Mouse (Mus musculus) megakaryocyte, embryonic 14.5 days (primary cell): ENCODE measurements at regions not wholly inside any gene's neighbourhood (a gene's known extent, or its start where the extent isn't known, plus 50 kb on each side); places are given as distances from the start of the nearest gene placed in this dataset.

ENCODE experiments used
- H3K27me3 ChIP-seq: replicated peaks from 2 replicates; pipeline ENCODE3; 2012; ENCODE audit warnings: inconsistent platforms
- H3K36me3 ChIP-seq: replicated peaks from 2 replicates; pipeline ENCODE3; 2012; ENCODE audit warnings: low read length, inconsistent platforms, mixed read lengths
- H3K4me1 ChIP-seq: 2 replicates; pipeline ENCODE4 v1.6.1; 2012; ENCODE audit warnings: inconsistent platforms
- H3K4me3 ChIP-seq: replicated peaks from 2 replicates; pipeline ENCODE3; 2012; ENCODE audit warnings: moderate library complexity, mild to moderate bottlenecking, inconsistent platforms
- H3K9me3 ChIP-seq: 2 replicates; pipeline ENCODE4 v1.6.1; 2012; ENCODE audit warnings: inconsistent platforms
- FLI1 ChIP-seq: IDR thresholded peaks from 2 replicates; pipeline ENCODE4 v1.6.1; 2012; ENCODE audit warnings: low read length, inconsistent platforms, mixed read lengths
- GATA1 ChIP-seq: IDR thresholded peaks from 3 replicates; pipeline ENCODE4 v1.6.1; 2012; ENCODE audit warnings: mixed read lengths, low read length, inconsistent platforms, borderline replicate concordance

- no peaks in the 10 kb centered on the region for H3K36me3 ChIP-seq
- 0 out of 2 replicates have a peak, but pooled peaks cover 6% of the 10 kb centered on the region for H3K9me3 ChIP-seq
- TF ChIP-seq GATA1 (no peak), FLI1 (no peak)
- H3K27me3 ChIP-seq = no peaks in the 10 kb centered on the region
- no peak overlapping the region for H3K4me3 ChIP-seq
- no peaks in the 10 kb centered on the region for H3K4me1 ChIP-seq
Observed at GRCm38 (mm10) chr8:113916649-113917048, 68.1 kb upstream of the Adamts18 start.

- Histone ChIP-seq H3K9me3 (0 out of 2 replicates have a peak, but pooled peaks cover 6% of the 10 kb centered on the region), H3K27me3 (no peaks in the 10 kb centered on the region), H3K4me3 (no peak overlapping the region), H3K4me1 (no peaks in the 10 kb centered on the region), H3K36me3 (no peaks in the 10 kb centered on the region)
- no peak for TF ChIP-seq FLI1
- TF ChIP-seq GATA1 = no peak
Observed at GRCm38 (mm10) chr8:113917197-113917596, 68.7 kb upstream of the Adamts18 start.

GRCm38 (mm10) chr8:113920306-113920705 is 71.8 kb upstream of the Adamts18 start:
- no peaks in the 10 kb centered on the region for H3K4me1 ChIP-seq
- TF ChIP-seq GATA1 (no peak), FLI1 (no peak)
- no peak overlapping the region for H3K4me3 ChIP-seq
- 0 out of 2 replicates have a peak, but pooled peaks cover 6% of the 10 kb centered on the region for H3K9me3 ChIP-seq
- no peaks in the 10 kb centered on the region for H3K36me3 ChIP-seq
- no peaks in the 10 kb centered on the region for H3K27me3 ChIP-seq

- Histone ChIP-seq H3K36me3 (no peaks in the 10 kb centered on the region), H3K4me3 (no peak overlapping the region), H3K27me3 (no peaks in the 10 kb centered on the region), H3K4me1 (no peaks in the 10 kb centered on the region), H3K9me3 (0 out of 2 replicates have a peak, but pooled peaks cover 6% of the 10 kb centered on the region)
- TF ChIP-seq GATA1 (no peak), FLI1 (no peak)
Observed at GRCm38 (mm10) chr8:113923381-113923780, 74.8 kb upstream of the Adamts18 start.

- H3K9me3 ChIP-seq = peaks cover 21% of the 10 kb centered on the region
- no peaks in the 10 kb centered on the region for H3K4me1 ChIP-seq
- no peak for TF ChIP-seq GATA1
- TF ChIP-seq FLI1 = no peak
- no peaks in the 10 kb centered on the region for H3K36me3 ChIP-seq
- no peaks in the 10 kb centered on the region for H3K27me3 ChIP-seq
- no peak overlapping the region for H3K4me3 ChIP-seq
Observed at GRCm38 (mm10) chr8:113953721-113954120, 105.2 kb upstream of the Adamts18 start.

GRCm38 (mm10) chr8:113956439-113957043 is 108.0 kb upstream of the Adamts18 start:
- Histone ChIP-seq H3K9me3 (peaks cover 28% of the 10 kb centered on the region), H3K36me3 (no peaks in the 10 kb centered on the region)

GRCm38 (mm10) chr8:113957821-113958220 is 109.3 kb upstream of the Adamts18 start:
- no peaks in the 10 kb centered on the region for H3K4me1 ChIP-seq
- H3K27me3 ChIP-seq = no peaks in the 10 kb centered on the region
- no peak overlapping the region for H3K4me3 ChIP-seq
- peaks cover 28% of the 10 kb centered on the region for H3K9me3 ChIP-seq
- no peaks in the 10 kb centered on the region for H3K36me3 ChIP-seq
- no peak for TF ChIP-seq GATA1
- TF ChIP-seq FLI1 = no peak

More at GRCm38 (mm10) chr8:113956439-113957043, 108.0 kb upstream of the Adamts18 start:
- Histone ChIP-seq H3K27me3 (no peaks in the 10 kb centered on the region), H3K4me3 (no peak overlapping the region), H3K4me1 (no peaks in the 10 kb centered on the region)
- TF ChIP-seq FLI1 (no peak), GATA1 (no peak)

GRCm38 (mm10) chr8:113975810-113976209 is 127.3 kb upstream of the Adamts18 start:
- no peaks in the 10 kb centered on the region for H3K36me3 ChIP-seq
- H3K4me1 ChIP-seq = no peaks in the 10 kb centered on the region
- TF ChIP-seq FLI1 = no peak
- no peak for TF ChIP-seq GATA1
- no peak overlapping the region for H3K4me3 ChIP-seq
- no peaks in the 10 kb centered on the region for H3K27me3 ChIP-seq
- peaks cover 18% of the 10 kb centered on the region for H3K9me3 ChIP-seq

GRCm38 (mm10) chr8:113976626-113977025 is 128.1 kb upstream of the Adamts18 start:
- TF ChIP-seq GATA1 (no peak), FLI1 (no peak)
- no peak overlapping the region for H3K4me3 ChIP-seq
- H3K9me3 ChIP-seq = peaks cover 18% of the 10 kb centered on the region
- H3K36me3 ChIP-seq = no peaks in the 10 kb centered on the region
- H3K27me3 ChIP-seq = no peaks in the 10 kb centered on the region
- H3K4me1 ChIP-seq = no peaks in the 10 kb centered on the region

GRCm38 (mm10) chr8:113977072-113977471 is 128.5 kb upstream of the Adamts18 start:
- Histone ChIP-seq H3K4me1 (no peaks in the 10 kb centered on the region), H3K36me3 (no peaks in the 10 kb centered on the region), H3K4me3 (no peak overlapping the region), H3K9me3 (peaks cover 14% of the 10 kb centered on the region), H3K27me3 (no peaks in the 10 kb centered on the region)
- TF ChIP-seq FLI1 (no peak), GATA1 (no peak)
